Mouse (Mus musculus): ENCODE measurements around the gene Guca1a.
"Not testable (repeated sequence)": the region's sequence is repeated elsewhere in the genome, so short reads cannot be mapped to it uniquely, and the experiment has no call there.

Gene Guca1a

GRCm38 (mm10) chr17:47400451-47400850 lies at the start of gene Guca1a:
Gene Guca1a (minus strand): TSS chr17:47400584.
- DNase-seq (ENCODE audit: extremely low spot score): peak; percentile 21

GRCm38 (mm10) chr17:47449432-47449831 lies 49.0 kb upstream of the Guca1a start:
- no peak for DNase-seq (ENCODE audit: extremely low spot score)

DNA sequence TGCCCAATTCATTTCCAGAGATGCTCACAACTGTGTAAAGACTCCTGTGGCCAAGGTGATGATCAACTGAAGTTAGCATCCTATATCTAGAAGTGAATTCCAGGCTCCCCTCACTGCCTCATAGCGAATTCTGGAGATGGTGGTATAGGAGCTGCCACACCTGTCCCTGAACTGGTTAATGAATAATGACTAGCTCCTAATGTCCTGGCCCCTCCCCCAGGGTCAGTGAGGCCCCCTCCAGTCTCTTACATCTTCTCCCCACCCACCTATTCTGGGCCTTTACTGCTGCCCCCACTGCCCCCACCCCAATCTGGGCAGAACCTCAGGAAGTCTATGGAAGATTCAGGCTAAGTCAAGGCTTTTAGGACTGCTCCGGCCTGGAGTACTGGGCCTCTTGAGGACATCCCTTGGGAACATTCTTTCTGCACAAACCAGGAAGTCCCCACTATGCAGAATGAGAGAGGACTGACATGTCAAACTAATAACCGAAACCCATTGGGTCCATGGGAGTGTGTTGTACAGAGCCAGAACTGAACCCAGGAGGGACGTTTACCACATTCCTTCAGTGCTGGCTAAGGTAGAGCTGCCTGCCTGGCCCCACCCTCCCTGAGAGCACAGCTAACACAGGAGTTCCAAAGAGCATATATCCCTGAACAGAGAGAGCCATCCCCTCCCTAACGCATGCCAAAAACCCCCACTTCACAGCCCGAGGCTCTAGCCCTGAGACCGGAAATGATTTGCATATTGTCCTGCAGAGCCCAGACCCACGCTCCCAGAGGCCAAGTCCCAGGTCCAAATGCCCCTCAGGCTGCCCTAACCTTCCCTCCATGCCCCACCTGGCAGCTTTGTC lies 48.4 kb upstream of the Guca1a start:
- DNase-seq (ENCODE audit: extremely low spot score): no peak

DNA sequence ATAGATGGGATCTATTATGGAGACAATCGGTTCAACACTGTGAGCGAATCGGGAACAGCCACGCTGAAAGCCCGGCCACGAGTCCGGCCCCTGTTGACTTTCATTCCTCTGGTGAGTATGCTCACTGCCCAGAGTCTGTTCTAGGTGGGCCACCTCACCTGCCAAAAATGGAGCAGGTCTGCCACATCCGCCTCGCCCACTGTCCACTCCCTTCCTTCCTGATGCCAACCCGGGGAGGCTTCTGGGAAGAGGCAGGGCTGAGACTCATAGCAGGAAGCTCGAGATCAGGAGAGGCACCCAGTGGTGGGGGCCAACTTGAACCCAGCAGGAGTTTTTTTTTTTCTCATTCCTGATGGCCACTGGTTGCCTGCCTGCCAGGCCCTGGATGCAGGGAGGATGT lies 46.2 kb upstream of the Guca1a start:
- no peak for DNase-seq (ENCODE audit: extremely low spot score)

GRCm38 (mm10) chr17:47446025-47446424 lies 45.6 kb upstream of the Guca1a start:
- DNase-seq (ENCODE audit: extremely low spot score): no peak

GRCm38 (mm10) chr17:47445518-47445917 lies 45.1 kb upstream of the Guca1a start:
- DNase-seq (ENCODE audit: extremely low spot score): no peak

DNA sequence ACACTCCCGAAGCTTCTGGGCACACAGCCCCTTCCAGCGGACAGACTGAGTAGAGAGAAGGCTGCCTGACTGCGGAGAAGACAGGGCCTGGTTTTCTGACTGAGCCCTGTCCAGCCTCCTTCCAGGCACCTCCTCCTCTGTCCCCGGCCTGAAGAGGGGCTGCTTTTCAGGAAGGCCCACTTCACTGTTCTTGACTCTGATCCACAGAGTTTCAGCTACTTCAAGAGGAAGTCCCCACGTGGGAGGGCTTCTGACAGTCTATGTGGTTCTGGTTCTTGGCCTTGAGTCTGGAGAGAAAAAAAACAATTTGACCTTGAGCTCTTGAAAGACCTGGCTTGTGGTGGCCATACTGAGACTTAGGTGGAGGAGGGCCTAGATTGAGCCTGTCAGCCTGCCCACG lies 43.7 kb upstream of the Guca1a start:
- no peak for DNase-seq (ENCODE audit: extremely low spot score)

- no peak for DNase-seq (ENCODE audit: extremely low spot score)
These were observed 41.9 kb upstream of the Guca1a start for GRCm38 (mm10) chr17:47442271-47442670.

DNA sequence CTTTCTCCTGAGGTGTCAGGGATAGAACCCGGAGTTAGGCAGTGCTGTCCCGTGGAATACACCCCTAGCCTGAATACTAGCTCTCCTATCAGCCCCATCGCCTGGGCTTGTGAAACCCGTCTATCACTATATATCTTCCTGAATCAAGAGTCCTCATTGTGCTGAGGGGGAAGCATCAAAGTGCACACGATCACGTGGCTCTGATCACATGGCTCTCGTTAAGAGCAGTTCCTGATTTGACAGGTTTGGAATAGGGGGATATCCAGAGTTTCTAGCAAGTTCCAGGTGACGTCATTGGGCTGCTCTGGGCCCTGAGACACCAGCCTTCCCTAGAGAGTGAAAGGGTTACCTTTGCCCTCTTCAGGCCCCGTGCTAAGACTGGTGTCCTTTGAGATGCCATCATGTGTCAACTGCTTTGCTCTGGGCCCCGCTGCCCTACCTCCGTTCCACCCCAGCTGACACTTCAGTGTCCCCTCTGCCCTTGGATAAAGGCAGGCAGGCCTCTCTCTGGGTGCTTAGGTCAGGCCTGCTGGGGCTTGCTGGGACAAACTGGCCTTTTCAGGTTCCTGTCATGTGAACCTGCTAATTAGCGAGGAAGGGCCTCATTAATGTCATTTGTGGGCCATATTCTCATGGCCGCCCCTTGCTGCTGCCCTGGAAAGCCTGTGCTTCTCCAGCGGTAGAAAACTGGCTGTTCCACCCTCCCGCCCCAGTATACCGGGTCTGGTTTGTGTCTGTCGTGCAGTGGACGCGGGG lies 41.1 kb upstream of the Guca1a start:
- no peak for DNase-seq (ENCODE audit: extremely low spot score)

DNA sequence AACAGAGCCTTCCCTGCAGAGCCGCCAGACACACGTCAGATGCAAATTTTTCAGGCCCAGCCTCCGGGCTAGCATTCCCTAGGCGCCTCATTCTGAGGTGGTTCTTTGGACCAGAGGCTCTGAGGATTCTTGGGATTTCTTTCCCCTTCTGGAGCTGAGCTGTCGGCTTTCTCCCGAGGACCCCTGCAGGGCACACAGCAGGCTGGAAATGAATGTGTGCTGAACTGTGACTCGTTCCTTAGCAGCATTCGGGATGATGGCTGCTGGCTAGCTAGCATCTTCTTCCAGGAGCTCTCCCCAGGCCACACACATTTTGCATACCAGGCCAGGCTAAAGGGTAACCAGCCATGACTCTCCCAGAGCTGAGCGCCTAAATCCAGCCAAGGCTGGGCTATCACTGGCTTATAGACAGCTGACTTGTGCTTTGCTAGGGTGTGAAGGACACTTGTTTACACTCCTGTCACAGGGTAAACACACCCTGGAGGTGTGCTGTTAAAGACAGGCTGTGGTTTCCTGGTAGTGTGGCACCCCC lies 40.0 kb upstream of the Guca1a start:
- peak; percentile 46 for DNase-seq (ENCODE audit: extremely low spot score)

DNA sequence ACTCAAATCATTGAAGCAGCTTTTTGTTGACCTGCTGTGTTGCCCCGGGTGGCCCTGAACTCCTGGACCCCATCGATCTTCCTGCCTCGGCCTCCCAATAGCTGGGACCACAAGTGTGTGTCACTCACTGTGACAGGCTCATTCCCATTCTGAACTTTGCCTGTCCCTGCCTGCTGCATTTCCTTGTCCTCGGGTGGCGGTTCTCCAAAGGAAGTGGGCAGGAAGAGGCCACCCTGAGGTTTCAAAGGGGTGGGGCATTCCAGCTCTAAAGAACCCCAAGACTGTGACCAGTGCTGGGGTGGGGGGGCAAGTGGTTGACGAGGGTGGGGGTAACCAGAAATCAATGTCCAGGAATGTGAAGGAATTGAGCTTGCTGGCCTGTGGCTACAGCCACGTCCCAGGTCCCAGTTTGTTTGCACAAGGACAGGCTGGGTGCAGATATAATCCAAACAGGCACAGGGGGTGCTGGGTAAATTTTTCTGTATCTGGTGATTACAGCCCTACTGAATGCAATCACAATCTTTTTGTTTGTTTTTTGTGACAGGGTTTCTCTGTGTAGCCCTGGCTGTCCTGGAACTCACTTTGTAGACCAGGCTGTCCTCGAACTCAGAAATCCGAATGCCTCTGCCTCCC lies 39.1 kb upstream of the Guca1a start:
- no peak for DNase-seq (ENCODE audit: extremely low spot score)

- no peak for DNase-seq (ENCODE audit: extremely low spot score)
These were observed 38.2 kb upstream of the Guca1a start for GRCm38 (mm10) chr17:47438611-47439010.

GRCm38 (mm10) chr17:47436907-47437547 lies 36.6 kb upstream of the Guca1a start, which contains the start of gene 1700001C19Rik:
Gene 1700001C19Rik (minus strand): TSS chr17:47437376.
- no peak for DNase-seq (ENCODE audit: extremely low spot score)

- no peak for DNase-seq (ENCODE audit: extremely low spot score)
These were observed 35.9 kb upstream of the Guca1a start, which contains the start of gene AI661453 for GRCm38 (mm10) chr17:47436156-47436906. Gene AI661453 (plus strand): TSS chr17:47436615.

DNA sequence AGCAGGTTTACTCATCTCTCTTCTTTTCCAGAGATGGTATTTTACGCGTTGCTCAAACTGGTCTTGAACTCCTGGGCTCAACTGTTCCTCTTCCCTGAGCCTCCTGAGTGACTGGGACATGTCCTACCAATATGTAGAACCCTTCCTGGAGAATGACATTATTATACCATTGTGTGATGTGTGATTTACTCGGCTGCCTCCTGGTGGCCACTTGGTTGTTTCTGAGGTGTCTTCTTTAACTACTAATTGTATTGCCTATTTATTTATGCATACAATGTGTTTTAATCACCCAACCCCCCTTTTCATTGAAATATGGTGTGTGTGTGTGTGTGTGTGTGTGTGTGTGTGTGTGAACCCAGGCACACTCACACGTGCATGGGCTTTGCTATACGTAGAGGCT lies 30.4 kb upstream of the Guca1a start:
- DNase-seq (ENCODE audit: extremely low spot score): no peak

- peak; percentile 70 for DNase-seq (ENCODE audit: extremely low spot score)
These were observed 28.5 kb upstream of the Guca1a start for GRCm38 (mm10) chr17:47428831-47429304.

DNA sequence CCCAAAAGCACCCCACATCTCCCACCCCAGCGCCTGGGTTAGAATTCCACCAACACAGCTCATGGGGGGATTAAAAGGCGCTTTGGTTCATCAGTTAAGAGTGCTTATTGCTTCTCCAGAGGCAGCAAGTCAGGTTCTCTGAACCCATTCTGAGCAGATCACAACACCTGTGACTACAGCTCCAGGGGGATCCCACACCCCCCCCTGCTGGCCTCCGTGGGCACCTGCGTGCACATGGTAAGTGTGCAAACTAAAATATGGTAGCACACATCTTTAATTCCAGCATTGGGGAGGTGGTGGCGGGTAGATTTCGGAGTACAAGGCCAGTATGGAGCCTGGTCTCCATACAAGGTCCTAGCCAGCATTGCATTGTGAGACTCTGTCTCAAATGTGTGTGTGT lies 26.9 kb upstream of the Guca1a start:
- DNase-seq (ENCODE audit: extremely low spot score): no peak

DNA sequence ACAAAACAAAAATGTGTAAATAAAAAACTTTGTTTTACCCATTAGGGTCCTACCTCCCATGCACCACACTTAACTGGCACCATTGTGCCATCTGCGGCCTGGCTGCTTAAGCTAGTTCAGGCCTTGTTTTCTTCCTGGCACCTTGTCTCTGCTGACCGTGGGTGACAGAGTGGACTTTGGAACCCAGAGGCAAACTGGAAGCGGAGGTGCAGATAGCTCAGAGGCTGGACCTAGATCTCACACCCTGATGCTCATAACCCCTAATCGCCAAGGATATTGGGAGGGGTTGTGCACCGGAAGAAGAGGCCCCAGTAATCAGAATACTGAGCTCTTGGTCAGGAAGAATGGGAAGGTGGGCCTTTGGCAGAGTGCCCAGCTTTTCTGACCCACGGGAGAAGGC lies 23.8 kb upstream of the Guca1a start:
- DNase-seq (ENCODE audit: extremely low spot score): no peak

- not testable (repeated sequence) for DNase-seq (ENCODE audit: extremely low spot score)
These were observed 22.2 kb upstream of the Guca1a start for GRCm38 (mm10) chr17:47422616-47423015.

DNA sequence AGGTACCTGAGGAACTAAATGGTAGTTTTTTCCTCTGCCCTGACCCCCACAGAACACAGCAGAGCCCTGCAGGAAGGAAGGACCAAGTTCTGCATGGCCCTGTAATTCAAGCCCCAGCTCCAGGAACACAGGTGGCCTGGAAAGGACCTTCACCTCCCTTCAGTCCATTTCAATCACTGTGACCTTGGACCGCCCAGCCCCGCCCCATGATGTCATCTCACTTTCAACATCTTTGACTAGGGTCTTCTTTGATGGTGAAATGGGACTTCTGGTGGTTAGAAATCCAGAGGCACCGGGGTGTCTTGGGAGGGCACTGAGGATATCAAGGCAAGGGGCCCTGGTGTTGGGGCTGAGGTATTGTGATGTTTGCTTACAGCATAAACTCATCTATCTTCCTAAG lies 21.2 kb upstream of the Guca1a start:
- DNase-seq (ENCODE audit: extremely low spot score): no peak

DNA sequence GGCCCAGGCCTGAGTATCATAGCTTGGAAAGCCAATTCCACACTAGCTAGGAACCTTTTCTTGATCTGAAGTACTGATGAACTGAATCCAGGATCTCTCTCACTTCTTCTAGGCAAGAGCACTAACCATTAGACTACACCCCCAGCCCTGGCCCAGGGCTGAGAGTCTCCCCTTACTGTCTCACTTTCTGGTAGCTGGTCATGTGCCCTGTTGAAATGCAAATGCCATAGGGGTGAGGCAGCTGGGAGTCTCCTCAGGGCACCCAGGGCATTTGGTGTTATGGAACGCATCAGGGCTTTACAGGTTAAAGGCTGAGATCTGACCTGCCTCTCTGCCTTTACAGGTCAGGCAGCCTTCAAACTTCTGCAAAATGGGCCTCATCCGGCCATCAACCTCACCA lies 19.8 kb upstream of the Guca1a start:
- no peak for DNase-seq (ENCODE audit: extremely low spot score)

Measured in embryo, embryonic 9.5 days (tissue).